Mouse (Mus musculus) MN1 (cell line): ENCODE results near the gene Sema4g.

Source experiments
- DNase-seq: peaks from one replicate; pipeline ENCODE4 v3.0.0-alpha.2; 2016; ENCODE audit warnings: low spot score

Sema4g gene

GRCm38 (mm10) chr19:45048644-45049365 is 59.9 kb downstream of the Sema4g start:
- DNase-seq: no peak

DNA sequence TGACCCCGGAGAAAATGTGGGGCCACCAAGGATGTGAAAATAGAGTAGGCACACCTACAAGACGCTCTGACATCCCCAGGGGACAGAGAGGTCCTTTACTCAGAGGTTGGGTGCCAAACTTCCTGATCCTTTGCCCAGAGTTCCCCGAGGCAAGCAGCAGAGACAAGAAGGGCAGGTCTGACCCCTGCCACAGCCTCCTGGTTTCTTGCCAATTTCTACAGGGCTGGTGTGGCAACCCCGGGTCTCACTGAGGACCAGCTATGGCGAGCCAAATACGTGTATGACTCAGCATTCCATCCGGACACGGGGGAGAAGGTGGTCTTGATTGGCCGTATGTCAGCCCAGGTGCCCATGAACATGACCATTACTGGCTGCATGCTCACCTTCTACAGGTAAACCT is 60.6 kb downstream of the Sema4g start:
- DNase-seq: no peak
